Mouse (Mus musculus) stomach, postnatal 0 days (tissue): Measurements from ENCODE around the gene Gm10198. TPM values are rescaled to one million over a fixed set of nuclear protein-coding genes. Genes with fewer than 3 reads are reported as not detected.

Source experiments
- ATAC-seq: fragments of 200-750 bp; cut with Nextera tagmentation; 2 replicates; pipeline ENCODE4 v1.8.0; 2017; ENCODE audit not compliant: low FRiP score, low TSS enrichment
- DNase-seq: peaks from one replicate; pipeline ENCODE4 v3.0.0-alpha.2; 2016; ENCODE audit warnings: low spot score
- H3K27ac ChIP-seq: fragments of 300-500 bp; sonication (generic); replicated peaks from 2 replicates; pipeline ENCODE4 v1.5.1; 2014; ENCODE audit warnings: mild to moderate bottlenecking, control low read depth
- H3K27me3 ChIP-seq: fragments of 300-500 bp; sonication (generic); 2 replicates; pipeline ENCODE4 v1.6.1; 2014; ENCODE audit warnings: low read length; ENCODE audit not compliant: control insufficient read depth, insufficient read depth
- H3K36me3 ChIP-seq: fragments of 300-500 bp; sonication (generic); 2 replicates; pipeline ENCODE4 v1.6.1; 2014; ENCODE audit warnings: low read length, mixed read lengths; ENCODE audit not compliant: control insufficient read depth, insufficient read depth
- H3K4me1 ChIP-seq: fragments of 300-500 bp; sonication (generic); replicated peaks from 2 replicates; pipeline ENCODE4 v1.6.1; 2014; ENCODE audit warnings: antibody characterized with exemption; ENCODE audit not compliant: control insufficient read depth, insufficient read depth
- H3K4me2 ChIP-seq: fragments of 300-500 bp; sonication (generic); replicated peaks from 2 replicates; pipeline ENCODE4 v1.6.1; 2014; ENCODE audit warnings: low read depth, mild to moderate bottlenecking, control low read depth, moderate library complexity
- H3K4me3 ChIP-seq: fragments of 300-500 bp; sonication (generic); 2 replicates; pipeline ENCODE4 v1.5.1; 2014; ENCODE audit warnings: low read depth, low read length, control low read depth
- H3K9ac ChIP-seq: fragments of 300-500 bp; sonication (generic); 2 replicates; pipeline ENCODE4 v1.6.1; 2014; ENCODE audit warnings: mild to moderate bottlenecking, low read length, control low read depth, mixed read lengths
- H3K9me3 ChIP-seq: fragments of 300-500 bp; sonication (generic); 2 replicates; pipeline ENCODE4 v1.6.1; 2016; ENCODE audit warnings: low read length; ENCODE audit not compliant: control insufficient read depth
- CTCF ChIP-seq: IDR thresholded peaks from 2 replicates; pipeline ENCODE4 v1.5.1; 2016; ENCODE audit warnings: antibody characterized with exemption, low read depth, mild to moderate bottlenecking, moderate library complexity
- EP300 ChIP-seq: optimal IDR thresholded peaks from 2 replicates; pipeline ENCODE3; 2016; ENCODE audit warnings: antibody characterized with exemption
- WGBS: fragments of 180-500 bp; shearing (Covaris S2); extraction: QIAGEN DNeasy Blood & Tissue Kit; methylation state at CpG from one replicate; pipeline ENCODE4 v1.1.7; 2014; 5-methylcytosine and 5-hydroxymethylcytosine counted together
- polyA plus RNA-seq: library from polyadenylated mRNA; unstranded; fragments of >200 nt; fragmentation: Nextera tagmentation; extraction: Ambion mirVana; gene quantifications from 2 replicates; pipeline ENCODE4 v1.2.1, GENCODE M21; 2015

The Gm10198 gene
- polyA plus RNA-seq = not detected in 2 replicates

DNA sequence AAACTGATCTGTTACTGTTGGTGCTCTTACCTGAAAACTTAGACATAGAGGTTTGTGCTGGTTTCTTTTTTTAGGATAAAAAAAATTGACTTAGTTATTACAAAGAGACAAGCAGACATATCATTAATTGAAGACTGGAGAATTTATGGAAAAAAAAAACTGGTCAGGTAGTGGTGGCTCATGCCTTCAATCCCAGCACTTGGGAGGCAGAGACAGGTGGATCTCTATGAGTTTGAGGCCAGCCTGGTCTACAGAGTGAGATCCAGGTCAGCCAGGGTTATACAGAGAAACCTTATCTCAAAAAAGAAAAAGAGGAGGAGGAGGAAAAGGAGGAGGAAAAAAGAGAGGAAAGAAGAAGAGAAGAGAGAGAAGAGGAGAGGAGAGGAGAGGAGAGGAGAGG lies at the start of gene Gm10198:
TSS of gene Gm10198 (plus strand) at position 301 of the 400 bp plus-strand sequence.
- H3K9me3 ChIP-seq = no peaks in the 10 kb centered on the region
- no peak for ATAC-seq
- H3K4me2 ChIP-seq = no peak within 1 kb of the TSS
- H3K27ac ChIP-seq = no peak within 1 kb of the TSS
- H3K4me1 ChIP-seq = no peaks in the 10 kb centered on the region
- no peak for DNase-seq
- TF ChIP-seq EP300 = no peak
- TF ChIP-seq CTCF = no peak
- H3K4me3 ChIP-seq = no peak within 1 kb of the TSS
- no peak within 1 kb of the TSS for H3K9ac ChIP-seq
- H3K27me3 ChIP-seq = no peaks in the 10 kb centered on the region
- H3K36me3 ChIP-seq = no peaks in the 10 kb centered on the region

DNA sequence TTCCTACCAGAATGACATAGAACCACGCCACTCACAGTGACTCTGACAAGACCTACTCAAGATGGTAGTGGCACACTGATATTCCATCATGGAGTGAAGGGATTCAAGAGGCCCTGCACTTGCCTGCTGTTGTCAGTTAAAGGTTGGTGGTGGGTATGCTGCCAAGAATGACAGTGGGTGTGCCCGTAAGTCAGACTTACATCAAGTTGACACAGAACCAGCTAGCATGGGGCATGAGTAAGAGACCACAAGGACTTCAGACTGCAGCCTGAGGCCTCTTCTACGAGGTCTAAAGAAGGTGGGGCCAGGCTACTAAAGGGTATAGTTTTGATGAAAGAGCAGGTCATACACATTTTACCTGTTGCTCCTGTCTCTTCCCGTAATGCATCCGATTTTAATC lies 47.3 kb upstream of the Gm10198 start:
- no peaks in the 10 kb centered on the region for H3K36me3 ChIP-seq
- no peak for ATAC-seq
- H3K9me3 ChIP-seq = no peaks in the 10 kb centered on the region
- no peaks in the 10 kb centered on the region for H3K4me1 ChIP-seq
- 74% methylated on average over 5 of the region's 5 CpGs for WGBS
- no peak overlapping the region for H3K9ac ChIP-seq
- H3K27me3 ChIP-seq = no peaks in the 10 kb centered on the region
- DNase-seq = no peak
- H3K4me2 ChIP-seq = no peak overlapping the region
- no peak overlapping the region for H3K27ac ChIP-seq
- no peak for TF ChIP-seq EP300
- TF ChIP-seq CTCF = no peak
- H3K4me3 ChIP-seq = no peak overlapping the region

DNA sequence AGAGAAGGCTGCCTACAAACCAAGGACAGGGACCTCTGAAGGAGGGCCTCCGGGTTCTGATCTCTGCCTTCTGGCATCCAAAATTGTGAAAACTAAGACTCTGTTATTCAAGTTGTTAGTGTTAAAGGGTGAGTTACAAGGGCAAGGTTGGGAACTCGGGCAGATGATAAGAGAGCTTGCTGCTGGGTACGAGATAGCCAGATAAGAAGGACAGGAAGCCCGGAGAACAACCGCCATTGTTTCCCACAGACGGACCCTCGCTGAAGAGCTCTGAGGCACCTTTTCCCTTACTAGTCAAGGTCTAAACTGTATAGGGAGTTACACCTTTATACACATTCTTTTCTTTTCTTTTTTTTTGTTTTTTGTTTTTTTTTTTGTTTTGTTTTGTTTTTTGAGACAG lies 39.8 kb upstream of the Gm10198 start:
- TF ChIP-seq CTCF (no peak), EP300 (no peak)
- H3K4me3 ChIP-seq = no peak overlapping the region
- H3K9ac ChIP-seq = no peak overlapping the region
- ATAC-seq (no peak), DNase-seq (no peak)
- no peaks in the 10 kb centered on the region for H3K9me3 ChIP-seq
- no peaks in the 10 kb centered on the region for H3K4me1 ChIP-seq
- H3K36me3 ChIP-seq = no peaks in the 10 kb centered on the region
- H3K4me2 ChIP-seq = no peak overlapping the region
- no peak overlapping the region for H3K27ac ChIP-seq
- 66% methylated on average over 7 of the region's 7 CpGs for WGBS
- H3K27me3 ChIP-seq = no peaks in the 10 kb centered on the region

DNA sequence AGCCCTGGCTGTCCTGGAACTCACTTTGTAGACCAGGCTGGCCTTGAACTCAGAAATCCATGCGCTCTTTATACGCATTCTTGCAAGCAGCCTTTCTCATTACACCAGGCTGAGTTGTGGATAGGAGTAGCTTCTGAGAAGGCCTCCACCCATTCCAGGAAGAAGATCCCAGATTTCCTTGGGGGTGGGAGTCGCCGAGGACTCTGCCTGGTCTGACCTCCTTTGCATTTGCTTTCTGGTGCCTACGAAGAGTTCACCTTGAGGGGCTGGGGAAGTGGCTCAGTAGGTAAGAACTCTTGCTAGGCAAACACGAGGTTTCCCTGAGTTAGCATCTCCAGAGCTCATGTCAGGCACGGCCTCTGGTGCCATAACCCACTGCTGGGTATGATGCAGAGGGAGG lies 39.4 kb upstream of the Gm10198 start:
- no peaks in the 10 kb centered on the region for H3K36me3 ChIP-seq
- no peak overlapping the region for H3K4me3 ChIP-seq
- H3K4me2 ChIP-seq = no peak overlapping the region
- 95% methylated on average over 7 of the region's 7 CpGs for WGBS
- DNase-seq (no peak), ATAC-seq (no peak)
- H3K27ac ChIP-seq = no peak overlapping the region
- no peaks in the 10 kb centered on the region for H3K27me3 ChIP-seq
- no peak overlapping the region for H3K9ac ChIP-seq
- TF ChIP-seq CTCF (no peak), EP300 (no peak)
- no peaks in the 10 kb centered on the region for H3K9me3 ChIP-seq
- no peaks in the 10 kb centered on the region for H3K4me1 ChIP-seq

DNA sequence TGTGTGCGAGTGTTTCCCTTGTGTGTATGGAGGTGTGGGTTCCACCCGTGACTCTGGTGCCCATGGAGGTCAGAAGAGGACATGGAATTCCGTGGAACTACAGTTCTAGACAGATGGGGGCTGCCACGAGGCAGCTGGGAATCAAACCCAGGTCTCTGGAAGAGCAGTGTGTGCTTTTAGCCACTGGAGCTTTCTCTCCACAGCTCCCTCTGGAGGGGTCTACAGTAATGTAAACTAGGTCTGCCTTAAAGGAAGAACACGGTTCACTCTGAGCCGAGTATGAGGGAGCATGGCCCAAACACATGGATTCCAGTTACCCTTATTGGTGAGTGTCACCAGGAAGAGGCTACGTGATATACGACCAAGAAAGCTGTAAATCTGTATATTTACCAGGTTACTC lies 38.6 kb upstream of the Gm10198 start:
- no peak overlapping the region for H3K4me2 ChIP-seq
- H3K27ac ChIP-seq = no peak overlapping the region
- H3K27me3 ChIP-seq = no peaks in the 10 kb centered on the region
- H3K4me1 ChIP-seq = no peaks in the 10 kb centered on the region
- H3K36me3 ChIP-seq = no peaks in the 10 kb centered on the region
- H3K9ac ChIP-seq = no peak overlapping the region
- WGBS = 70% methylated on average over 8 of the region's 8 CpGs
- TF ChIP-seq CTCF = no peak
- no peak for TF ChIP-seq EP300
- ATAC-seq (no peak), DNase-seq (no peak)
- no peaks in the 10 kb centered on the region for H3K9me3 ChIP-seq
- H3K4me3 ChIP-seq = no peak overlapping the region

DNA sequence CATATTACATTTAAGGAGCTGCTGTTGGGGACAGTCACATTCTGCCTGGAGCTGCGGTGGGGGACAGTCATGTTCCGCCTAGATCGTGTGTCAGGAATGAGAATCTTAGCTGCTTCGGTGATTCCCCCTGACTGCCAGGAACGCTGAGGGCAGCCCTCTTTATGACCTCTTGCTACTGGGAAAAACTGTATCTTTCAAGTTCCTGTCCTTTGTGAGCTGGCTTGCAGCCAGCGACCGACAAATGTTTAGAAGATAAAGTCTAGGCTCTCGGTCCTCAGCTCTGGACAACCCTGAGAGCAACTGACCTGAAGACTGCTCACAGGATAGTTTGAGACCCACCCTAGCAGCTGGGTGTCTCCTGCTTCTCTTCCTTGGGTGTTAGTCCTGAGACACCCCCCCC lies 37.3 kb upstream of the Gm10198 start:
- Histone ChIP-seq H3K36me3 (no peaks in the 10 kb centered on the region), H3K4me2 (no peak overlapping the region), H3K9ac (no peak overlapping the region), H3K4me3 (no peak overlapping the region), H3K4me1 (no peaks in the 10 kb centered on the region), H3K27me3 (no peaks in the 10 kb centered on the region), H3K27ac (no peak overlapping the region), H3K9me3 (no peaks in the 10 kb centered on the region)
- DNase-seq = no peak
- ATAC-seq = no peak
- WGBS = 21% methylated on average over 8 of the region's 8 CpGs
- TF ChIP-seq CTCF = no peak
- TF ChIP-seq EP300 = no peak
